Mouse (Mus musculus): Measurements from ENCODE around the gene Fbxw7.
"Not testable (repeated sequence)": the region's sequence is repeated elsewhere in the genome, so short reads cannot be mapped to it uniquely, and the experiment has no call there.

DNA sequence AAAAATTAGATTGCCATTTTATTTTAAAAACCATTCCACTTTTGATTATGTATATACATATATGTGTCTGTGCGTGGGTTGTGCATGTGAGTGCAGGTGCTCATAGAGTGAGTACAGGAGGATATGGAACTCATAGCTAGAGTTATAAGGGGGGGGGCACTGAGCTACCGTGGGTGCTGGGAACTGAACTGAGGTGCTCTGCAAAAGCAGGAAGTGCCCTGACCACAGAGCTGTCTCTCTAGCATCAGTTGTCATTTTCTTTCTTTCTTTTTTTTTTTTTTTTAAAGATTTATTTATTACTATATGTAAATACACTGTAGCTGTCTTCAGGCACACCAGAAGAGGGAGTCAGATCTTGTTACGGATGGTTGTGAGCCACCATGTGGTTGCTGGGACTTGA is 46.7 kb downstream of the Fbxw7 start:
- not testable (repeated sequence) for TF ChIP-seq POLR2A (IDR thresholded peaks at IDR 0.05; ENCODE audit: insufficient read depth, low read length); EP300 (IDR thresholded peaks at IDR 0.05; ENCODE audit: insufficient read depth, low read depth, low read length)
